Mouse (Mus musculus) small intestine, adult 2 months (tissue): ENCODE results near the gene Hapln2.

Experiments used
- CTCF ChIP-seq: fragments of 200-500 bp; IDR thresholded peaks from 2 replicates; pipeline ENCODE4 v1.5.1; 2012; ENCODE audit warnings: low read depth, mild to moderate bottlenecking, control low read depth, inconsistent platforms, low read length, moderate library complexity, mixed read lengths; ENCODE audit not compliant: insufficient replicate concordance, insufficient read length; ENCODE audit errors: extremely low read depth
- POLR2A ChIP-seq: fragments of 200-500 bp; IDR thresholded peaks from 2 replicates; pipeline ENCODE4 v1.6.1; 2012; ENCODE audit warnings: low read depth, mild to moderate bottlenecking, control low read depth, inconsistent platforms, low read length, moderate library complexity

- TF ChIP-seq CTCF (peak; percentile 99), POLR2A (no peak)
Observed at GRCm38 (mm10) chr3:87986868-87987267, 40.5 kb downstream of the Hapln2 start.
